Mouse (Mus musculus) right cerebral cortex, postnatal 25 days (tissue): ENCODE results near the gene Prdm10.
A peak's percentile ranks its signal among the peaks of the same experiment; 100 is the strongest.

Experiments used
- DNase-seq: peaks from one replicate; pipeline ENCODE4 v3.0.0; 2022

Gene Prdm10

DNA sequence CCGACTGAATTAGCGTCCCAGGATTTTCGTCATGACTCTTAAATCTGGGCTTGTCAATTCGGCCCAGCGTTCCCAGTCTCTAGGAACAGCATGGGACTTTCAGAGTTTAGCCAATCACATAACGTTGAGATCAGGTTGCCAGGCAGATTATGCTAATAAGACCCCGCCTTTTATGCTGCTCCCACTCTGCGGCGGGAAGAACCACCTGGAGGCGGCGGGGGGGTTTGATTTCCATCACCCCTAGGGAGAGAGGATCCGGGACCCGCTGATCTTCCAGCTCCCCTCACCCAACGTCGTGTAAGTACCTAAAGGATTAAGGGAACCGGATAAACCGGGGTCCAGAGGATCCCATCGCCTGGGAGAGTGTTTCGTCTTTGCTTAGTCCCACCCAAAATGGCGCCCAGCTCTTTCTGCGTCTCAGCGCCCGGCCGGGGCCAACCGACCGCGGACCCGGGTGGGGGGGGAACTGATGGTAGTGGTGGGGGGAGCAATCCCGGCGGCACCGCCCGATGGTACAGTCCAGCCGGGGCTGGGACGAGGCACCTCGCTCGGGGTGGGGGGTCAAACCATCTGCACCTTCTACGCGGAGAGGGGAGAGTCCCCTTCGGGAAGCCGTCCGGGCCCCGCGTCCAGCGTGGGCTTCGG, at the start of gene Prdm10:
Prdm10 (plus strand) TSS at position 173 of the 645 bp plus-strand sequence.
- peak; percentile 92 for DNase-seq

DNA sequence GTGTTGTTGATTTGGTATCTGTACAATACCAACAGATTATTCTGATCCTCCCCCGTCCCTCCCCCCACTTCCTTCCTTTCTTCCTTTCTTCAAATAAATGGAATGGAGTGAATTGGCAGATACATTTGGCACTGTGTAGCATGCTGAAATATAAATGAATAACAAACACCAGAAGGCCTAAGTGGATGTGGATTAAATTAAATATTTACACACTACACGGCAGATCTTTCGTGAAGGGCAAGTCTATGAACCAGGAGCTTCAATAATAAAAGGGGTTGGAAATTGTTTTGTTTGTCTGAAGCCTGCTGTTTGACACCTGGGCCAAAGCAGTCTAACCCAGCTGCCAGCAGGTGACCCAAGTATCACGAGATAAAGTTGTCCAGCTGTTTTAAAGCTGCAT, 45.3 kb upstream of the Prdm10 start:
- DNase-seq, result no peak

DNA sequence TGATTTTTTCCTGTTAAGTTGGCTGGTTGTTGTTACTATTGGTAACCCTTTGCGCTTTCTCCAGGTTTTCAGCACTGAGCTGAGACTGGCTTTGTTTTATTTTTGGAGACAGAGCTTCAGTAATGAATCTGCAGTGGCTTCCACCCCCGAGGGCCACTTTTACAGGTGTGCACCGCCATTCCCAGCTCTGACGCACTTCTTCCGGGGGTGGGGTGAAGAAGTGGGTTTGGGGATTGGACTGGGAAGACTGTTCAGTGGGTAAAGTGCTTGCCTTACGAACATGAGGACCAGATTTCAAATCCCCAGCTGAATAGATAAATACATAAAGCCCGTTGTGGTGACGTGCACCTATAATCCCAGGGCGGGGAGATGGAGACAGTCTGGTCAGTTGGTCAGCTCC, 44.8 kb upstream of the Prdm10 start:
- DNase-seq, result no peak

DNA sequence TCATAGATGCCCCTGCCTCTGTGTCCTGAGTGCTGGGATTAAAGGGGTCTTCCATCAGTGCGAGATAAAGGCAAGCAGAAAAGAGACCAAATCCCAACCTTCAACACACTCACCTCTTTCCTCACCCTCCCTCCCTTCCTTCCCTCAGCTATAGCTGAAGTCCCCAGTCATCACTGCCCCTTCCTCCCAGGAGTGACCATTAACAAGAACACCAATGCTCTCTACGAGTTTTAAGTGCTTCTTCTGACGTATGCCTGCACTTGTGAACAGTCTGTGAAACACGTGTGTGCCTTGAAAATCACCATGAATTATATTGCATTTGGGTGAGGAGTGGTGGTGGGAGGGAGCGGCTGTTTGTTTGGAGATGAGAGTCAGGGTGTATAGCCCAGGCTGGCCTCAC, 44.3 kb upstream of the Prdm10 start:
- no peak for DNase-seq

DNA sequence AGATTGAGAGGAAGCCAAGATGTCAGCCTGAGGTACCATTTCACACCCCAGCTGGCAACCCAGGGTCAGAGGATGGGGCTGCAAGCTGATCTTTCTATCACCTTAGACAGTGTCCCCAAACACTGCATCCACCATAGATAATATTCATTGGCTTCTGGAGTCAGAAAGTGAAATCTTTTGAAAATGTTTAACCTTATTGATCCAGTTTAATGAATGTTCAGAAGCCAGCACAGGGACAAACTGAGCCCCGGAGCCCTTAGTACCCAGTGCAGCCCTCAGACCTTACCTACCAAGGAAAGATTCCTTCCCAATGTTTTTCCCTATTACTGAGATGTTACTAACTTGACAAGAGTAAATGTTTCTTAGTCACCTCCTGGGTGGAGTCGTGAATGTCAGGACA, 41.8 kb upstream of the Prdm10 start:
- DNase-seq, result no peak

DNA sequence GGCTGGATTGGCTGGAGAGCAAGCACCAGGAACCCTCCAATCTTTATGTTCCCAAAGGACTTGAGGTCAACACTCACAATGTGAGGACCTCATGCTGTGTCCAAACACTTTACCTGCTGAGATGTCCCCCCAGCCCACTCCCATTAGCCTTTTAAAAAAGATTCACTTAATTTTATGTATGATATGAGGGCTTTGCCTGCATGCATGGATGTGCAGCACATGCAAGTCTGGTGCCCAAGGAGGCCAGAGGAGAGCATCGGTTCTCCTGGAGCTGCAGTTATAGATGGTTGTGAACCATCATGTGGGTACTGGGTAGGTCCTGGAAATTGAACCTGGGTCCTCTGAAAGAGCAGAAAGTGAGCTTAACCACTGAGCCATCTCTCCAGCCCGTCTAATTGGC, 40.8 kb upstream of the Prdm10 start:
- no peak for DNase-seq

DNA sequence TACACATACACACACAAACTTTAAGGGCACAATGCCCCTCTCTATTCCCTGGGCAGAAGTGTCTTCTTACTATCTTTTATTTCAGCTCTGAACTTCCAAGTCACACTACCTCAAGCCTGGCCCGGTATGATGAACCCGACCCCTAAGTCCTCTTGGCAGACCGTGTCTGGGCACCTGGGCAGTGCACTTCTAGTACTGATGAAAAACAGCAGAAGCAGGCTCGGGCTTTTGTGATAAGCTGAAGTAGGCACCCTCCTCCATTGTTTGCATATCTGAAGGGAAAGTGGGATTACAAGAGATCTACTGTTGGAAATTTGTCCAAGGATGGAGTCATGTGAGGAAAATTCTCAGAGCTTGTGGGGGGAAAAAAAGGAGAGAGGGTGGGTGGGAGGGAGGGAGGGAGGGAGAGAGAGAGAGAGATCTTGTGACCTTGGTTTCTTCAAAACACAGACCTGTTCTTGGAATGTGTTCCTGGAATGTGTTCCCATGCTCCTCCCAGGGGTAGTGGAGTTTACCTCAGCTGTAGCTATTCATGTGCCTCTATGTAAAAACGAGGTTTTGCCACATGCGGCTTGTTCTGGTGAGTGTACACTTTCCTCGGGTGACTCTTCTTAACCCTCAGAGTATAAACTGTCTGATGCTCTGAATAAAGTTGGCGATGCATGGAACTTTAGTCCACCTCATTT, 39.7 kb upstream of the Prdm10 start:
- no peak for DNase-seq

DNA sequence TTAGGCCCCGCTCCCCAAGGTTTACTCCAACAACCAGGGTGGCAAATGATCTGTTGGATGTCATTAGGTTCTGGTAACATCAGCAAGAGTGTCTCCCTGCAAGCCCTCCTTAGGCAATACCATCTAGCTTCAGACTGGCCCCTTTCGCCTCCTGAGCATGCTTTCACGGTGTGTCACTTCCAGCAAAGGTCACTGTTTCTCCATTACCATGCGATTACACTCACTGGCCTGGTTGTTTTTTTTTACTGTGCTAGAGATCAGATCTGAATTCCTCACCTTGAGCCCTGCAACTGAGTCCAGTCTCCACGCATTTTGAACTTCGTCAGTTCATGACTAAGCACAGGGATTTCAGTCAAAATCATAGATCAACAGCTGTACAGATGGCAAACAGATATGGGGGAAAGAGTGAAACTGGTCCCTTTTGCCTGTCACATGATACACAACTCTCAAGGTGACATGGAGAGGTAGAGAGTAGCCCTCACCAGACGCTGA, 39.1 kb upstream of the Prdm10 start:
- no peak for DNase-seq

DNA sequence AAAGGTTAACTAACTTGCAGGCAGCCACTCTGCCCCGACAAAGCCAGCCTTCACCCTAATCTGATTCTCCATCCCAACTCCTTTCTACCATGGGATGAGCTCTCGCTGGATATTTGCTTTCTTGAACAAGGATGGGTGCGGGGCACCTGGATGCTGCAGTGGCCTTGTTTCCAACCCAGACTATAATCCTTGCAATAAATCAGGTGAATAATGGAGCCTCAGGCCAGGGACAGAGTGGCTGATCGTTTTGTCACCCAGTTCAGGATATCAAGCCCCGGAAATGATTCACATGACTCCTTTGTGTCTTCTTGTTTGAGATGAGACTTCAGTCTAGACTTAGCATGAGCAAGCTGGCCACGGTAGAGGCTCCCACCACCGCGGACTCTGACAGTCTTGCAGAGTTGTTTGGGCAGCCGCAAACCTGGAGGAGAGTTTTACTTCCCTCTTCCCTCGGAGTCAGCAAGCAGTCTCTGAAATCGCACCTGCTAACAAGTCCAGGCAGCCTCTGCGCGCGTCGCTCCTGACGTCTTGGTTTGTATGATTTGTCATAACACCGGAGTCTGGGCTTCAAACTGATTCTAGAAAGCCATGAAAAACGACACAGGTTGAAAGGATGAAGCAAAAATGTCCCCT, 36.9 kb upstream of the Prdm10 start:
- DNase-seq, result no peak

DNA sequence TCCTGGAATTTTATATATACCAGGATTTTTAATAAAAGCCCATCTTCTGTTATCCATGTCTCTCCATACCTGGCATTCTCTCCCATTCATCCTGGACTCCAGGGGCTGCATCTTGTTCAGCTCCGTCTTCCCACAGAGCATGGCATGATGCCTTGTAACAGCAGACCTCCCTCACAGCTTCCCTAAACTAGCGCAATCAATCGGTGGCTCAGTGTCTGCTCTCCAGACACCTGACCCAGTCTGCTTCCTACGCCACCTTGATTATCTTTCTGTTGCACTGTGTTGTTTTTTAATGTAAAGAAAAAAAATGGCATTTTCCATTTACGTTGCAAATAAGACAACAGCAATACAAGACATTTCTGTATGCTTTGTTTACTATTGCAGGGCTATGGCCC, 36.4 kb upstream of the Prdm10 start:
- no peak for DNase-seq

DNA sequence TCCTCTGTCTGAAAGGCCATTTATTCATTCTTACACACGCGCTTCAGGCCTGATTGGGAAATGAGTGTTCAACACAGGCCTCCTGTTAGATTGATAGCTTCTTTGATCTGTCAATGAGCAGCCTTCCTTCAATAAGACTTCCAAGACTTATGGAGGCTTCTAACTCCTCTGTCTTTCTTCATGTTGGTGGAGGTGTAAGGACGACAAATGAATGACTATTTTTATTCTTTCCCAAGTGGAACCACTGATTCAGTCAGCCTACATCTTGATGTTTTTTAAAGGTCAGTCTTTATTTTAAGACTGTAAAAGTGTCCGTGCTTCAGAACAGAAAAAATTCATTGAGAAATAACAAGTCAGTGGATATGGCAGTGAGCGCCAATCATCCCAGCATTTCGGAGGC, 35.3 kb upstream of the Prdm10 start:
- DNase-seq, result no peak

DNA sequence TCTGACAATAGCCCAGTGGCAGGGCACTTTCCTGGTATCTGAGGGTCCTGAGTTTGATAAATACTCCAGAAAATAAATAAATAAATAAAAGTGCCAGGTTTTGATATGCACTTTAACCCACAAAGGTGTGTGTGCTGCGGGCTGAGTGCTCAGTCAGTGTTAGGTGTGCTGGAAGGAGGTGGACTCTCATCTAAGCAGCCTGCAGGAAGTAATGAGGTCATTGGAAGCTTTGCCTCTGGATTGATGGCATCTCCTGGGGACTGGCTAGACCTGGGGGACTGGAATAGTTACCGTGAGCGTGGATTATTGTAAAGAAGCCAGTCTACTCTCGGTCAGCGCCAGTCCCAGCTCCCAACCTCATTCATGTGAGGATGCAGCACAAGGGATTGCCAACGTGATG, 33.9 kb upstream of the Prdm10 start:
- no peak for DNase-seq

DNA sequence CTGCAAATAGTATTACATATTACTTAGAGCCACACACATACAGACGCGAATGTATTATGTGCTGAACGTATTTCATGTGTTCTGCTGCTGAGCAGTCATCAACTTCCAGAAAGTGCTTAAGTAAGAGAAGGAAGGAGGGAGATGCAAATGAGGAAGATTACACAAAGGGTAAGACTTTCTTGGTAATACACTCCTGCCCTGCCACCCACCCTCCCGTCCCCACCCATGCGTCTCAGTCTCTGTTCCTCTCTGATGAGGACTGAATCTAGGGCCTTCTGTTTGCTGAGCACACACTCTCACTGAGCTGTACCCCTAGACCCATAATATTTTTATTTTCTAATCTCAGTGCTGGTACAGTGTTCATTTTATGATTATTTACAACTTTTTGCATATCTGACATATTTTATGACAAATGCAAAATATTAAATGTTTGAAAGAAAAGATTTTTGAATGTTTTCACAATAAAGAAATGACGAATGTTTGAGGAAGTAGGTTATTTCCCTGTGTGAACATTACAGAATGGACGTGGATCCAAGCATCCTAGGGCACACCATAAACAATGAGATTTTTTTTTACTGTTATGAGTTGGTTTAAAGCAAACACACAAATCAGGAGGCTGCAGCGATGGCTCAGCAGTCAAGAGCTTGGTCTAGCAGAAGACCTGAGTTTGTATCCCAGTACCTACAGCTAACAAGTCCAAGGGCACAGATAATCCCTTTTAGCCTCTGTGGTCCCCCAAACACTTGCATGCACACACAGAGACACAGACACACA, 32.7 kb upstream of the Prdm10 start:
- DNase-seq, result no peak

DNA sequence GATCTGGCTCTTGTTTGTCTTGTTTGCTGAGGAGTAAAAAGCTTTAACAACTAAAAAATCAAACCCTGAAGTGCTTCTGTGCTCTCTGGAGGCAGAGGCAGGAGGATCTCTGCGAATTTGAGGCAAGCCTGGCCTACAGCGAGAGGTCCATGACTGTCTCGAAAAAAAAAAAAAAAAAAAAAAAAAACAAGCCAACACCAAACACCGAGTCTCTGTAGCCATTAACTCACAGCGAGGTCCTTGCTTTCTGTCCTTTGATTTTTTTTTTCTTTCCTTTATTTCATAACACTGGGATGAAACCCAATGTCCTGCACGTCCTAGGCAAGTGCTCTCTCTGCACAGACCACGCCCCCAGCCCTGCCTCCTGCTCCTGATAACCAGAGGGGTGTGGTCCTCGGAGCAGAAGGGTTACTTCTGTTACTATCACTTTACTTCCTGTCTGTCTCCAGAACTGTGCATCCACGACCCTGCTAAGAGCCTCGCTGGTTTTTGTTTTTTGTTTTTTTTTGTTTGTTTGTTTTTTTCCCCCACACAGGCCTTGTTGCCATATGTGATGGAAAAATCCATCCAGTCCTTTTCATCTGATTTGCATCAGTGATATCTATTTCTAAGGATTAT, 28.0 kb upstream of the Prdm10 start:
- DNase-seq, result no peak

DNA sequence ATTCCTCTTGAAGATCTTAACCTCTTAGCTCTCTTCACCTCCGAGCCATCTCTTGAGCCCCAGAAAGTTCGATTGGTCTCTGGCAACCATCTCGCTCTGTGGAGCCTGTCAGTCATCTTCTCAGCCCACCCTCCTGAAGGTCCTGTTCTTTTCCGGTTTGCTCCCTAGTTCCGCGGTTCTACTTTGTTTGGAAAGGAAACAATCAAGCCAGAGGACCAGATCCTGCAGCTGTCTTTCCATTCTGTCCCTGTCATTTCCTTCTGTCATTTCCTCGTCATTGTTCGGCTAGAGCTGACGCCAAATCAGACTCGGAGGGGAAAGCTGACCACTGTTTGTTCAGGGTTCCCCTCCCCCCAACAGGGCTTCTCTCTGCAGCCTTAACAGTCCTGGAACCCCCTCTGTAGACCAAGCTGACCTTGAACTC, 27.0 kb upstream of the Prdm10 start:
- DNase-seq, result no peak

DNA sequence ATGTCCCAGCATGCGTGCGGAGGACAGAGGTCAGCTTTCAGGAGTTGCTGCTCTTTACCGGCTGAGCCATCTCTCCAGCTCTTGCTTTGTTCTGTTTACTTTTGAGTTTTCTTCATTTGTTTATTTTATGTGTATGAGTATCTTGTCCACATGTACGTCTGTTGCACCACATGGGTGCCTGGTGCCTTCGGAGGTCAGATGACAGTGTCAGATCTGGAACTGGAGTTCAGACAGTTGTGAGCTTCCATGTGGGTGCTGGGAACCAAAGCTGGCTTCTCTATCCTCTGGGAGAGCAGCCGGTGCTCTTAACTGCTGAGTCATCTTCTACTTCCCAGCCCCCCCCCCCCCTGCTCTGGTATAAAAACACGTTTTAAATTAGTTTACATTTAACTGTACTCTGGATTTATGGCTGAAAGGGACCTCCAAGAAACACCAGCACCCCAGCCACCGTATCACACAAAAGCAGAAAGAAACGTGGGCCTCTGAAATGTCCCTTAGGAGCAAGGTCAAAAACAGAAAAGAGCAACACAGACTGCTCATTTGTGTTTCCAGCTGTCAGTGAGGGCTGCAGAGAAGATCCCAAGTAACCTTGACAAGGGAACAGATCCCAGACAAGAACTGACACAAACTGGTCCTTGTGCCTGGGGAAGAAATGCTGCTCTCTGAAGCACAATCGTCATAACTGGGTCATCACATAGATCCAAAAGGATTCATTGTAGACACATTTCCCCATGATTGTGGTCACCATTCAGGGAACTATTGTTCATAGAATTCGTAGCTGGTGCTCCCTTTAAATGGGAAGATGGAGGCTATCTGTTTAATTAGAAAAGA, 26.3 kb upstream of the Prdm10 start:
- DNase-seq, result no peak

DNA sequence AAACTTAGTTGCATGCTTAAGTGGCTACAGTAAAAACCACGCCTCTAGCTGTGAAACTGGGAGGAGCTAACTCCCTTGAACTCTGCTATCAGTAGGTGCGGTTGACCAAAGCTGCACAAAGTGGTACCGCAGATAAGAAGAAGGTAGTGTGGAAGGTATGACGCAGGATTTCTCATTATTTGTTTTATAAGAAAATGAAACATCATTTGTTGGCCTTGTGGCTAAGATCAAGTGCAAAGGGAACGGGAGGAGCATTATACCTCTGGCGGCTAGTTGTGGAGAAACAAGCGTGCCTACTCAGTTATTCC, 25.7 kb upstream of the Prdm10 start:
- DNase-seq, result no peak

DNA sequence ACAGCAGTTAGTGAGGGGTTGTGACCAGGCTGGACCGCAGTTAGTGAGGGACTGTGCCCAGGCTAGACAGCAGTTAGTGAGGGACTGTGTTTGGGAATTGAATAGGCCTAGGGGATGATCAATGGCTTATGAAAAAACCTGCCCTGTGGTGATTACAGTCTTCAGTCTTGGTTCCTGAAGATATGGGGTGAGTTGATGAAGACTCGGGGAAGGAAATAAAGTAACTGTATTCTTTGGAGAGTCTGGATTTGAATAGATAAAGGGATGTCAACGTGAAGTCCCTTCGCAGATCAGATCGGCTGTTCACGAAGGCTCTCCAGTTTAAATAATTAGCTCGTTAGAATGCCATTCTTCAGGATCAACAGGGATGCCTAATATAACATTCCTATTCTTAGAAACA, 24.4 kb upstream of the Prdm10 start:
- no peak for DNase-seq

DNA sequence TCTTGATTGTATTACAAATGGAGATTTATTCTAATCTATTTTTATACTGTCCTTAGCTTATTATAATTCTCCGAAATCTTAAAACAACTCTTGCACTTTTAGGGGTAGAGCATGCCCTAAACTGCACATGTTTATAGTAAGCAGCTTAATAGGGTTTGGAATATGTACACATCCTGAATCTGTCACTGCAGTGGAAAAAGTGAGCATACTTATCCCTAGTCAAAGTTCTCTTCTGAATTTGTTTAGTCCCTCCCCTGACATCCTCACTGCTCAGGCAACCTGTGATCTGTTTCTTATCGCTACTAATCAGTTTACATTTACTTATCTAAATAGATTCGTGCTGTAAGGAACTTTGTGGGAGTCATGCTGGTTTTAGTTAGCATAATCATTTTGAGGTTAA, 22.1 kb upstream of the Prdm10 start:
- no peak for DNase-seq

DNA sequence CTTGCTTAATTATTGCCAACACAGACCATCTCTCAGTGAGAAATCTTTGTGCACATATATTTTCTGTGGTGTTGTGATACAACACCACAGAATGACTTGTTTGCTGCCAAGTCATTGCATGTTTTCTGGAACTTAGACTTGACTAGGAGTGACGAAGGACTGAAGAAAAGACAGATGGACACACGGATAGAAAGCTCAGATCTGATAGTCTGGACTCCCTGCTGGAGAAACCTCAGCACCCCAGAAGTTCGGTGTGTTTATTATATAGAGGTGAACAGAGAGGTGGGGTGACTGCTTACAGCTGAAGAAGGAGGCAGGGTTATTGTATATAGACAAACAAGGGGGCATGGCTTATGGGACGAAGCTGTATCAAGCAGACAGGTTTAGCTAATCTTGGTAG, 20.1 kb upstream of the Prdm10 start:
- DNase-seq, result no peak

DNA sequence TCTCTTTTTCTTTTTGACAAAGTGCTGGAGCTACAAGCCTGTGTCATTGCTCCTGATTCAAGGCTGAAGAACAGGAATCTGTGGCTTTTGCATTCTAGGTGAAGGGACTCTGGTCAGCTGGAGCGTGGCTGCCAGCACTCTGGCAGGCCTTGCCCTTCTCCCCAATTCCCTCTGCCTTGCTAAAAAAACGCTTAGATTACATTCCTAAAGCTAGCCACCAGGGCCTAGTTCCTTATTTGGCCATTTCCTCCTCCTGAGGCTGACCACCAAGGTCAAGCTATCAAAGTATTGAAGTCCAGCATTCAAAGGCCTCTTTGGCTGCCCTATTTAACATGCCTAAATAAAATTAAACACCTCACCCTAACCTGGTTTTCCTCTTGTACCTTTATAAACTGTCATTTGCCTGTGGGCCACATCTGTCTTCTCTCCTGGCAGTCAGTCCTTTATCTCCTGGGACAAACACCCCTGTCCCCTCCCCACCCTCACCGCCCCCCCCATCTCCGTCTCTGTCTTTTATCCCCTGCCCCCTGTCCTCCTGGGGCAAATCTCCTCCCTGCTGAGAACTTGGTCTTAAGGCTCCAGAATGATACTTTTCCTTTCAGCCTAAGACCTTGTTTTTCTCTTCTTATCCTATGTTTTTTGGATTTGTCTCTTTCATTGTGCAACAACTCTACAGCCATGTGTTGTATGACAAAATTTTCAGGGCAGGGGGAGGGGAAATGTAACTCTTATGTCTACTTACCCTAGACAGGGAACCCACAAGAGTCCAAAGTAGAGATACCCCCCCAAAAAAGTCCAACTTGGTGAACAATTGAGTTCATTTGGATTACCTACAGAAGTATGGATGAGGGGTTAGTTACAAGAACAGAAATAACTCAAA, 17.9 kb upstream of the Prdm10 start:
- no peak for DNase-seq
